ENCODE assay signal across 10 mouse cellular contexts in the genomic region with DNA sequence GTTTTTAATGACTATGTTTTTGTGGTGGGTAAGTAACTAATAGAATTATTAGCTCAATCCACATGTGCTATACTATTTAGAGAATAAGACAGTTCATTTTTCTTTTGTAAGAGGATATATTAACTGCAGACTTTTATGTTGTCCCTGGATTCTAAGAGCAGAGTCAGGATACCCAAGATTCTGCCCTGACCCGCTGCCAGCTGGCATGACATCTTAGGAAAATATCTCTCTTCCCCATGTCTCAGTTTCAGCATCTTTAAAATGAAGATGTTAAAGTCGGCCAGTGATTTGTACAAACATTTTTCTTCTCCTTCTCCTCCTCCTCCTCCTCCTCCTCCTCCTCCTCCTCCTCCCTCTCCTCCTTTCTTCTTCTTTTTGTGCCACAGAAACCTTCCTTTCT.
"Had no signal": no experiment of that assay in that cellular context is flagged by ENCODE, and none has a peak within 500 bp of the region (broad histone marks: within the 10 kb centered on the region; RNA-seq: fewer than 3 reads in every experiment).

No protein-coding gene starts in this region.

- DNase-seq: kidney, postnatal 36 days; layer of hippocampus, postnatal 36 days; liver, embryonic 13.5 days; lung, adult 2 months; right cerebral cortex, adult 18-20 months; right cerebral cortex, postnatal 14 days; right cerebral cortex, postnatal 4 days; thymus, adult 2 months; thymus, postnatal 14 days; thymus, postnatal 4 days had no signal
